Mouse (Mus musculus) neutrophil, adult 83 days (primary cell): ENCODE results near the gene Mcm3ap. TPM values are rescaled to one million over a fixed set of nuclear protein-coding genes. Genes with fewer than 3 reads are reported as not detected.

Source experiments
- total RNA-seq, 2 experiments: library from RNA; stranded (reverse); gene quantifications; one replicate each; pipeline ENCODE4 v1.2.4; 2023

Mcm3ap gene
- 10 to 100 TPM; 48.0 to 48.6 TPM for total RNA-seq

GRCm38 (mm10) chr10:76468203-76469162 is at the start of gene Mcm3ap, which contains the start of gene Ybey:
Gene Mcm3ap (plus strand): TSS chr10:76468927.
Gene Ybey (minus strand): TSS chr10:76469114.

DNA sequence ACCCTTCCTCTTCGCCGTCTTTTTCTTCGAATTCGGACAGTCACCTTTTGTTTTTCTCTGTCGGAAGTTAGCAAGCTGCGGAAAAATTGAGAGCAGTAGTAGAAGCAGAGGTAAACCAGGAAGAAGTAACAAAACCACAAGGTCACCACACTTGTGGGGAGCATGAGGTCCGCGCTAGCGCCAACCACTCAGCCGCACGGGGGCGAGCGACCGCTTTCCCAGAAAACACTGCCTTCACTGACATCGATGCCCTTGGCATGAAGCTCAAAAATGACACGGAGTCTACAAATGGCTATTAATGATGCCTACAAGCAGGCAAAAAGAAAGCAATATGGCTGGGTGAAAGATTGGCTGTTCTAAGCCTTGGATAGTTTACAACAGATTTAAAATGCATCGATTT is 28.4 kb upstream of the Mcm3ap start, which contains the start of gene AC141477.1:
AC141477.1 (minus strand) TSS at position 164 of the 400 bp plus-strand sequence.

DNA sequence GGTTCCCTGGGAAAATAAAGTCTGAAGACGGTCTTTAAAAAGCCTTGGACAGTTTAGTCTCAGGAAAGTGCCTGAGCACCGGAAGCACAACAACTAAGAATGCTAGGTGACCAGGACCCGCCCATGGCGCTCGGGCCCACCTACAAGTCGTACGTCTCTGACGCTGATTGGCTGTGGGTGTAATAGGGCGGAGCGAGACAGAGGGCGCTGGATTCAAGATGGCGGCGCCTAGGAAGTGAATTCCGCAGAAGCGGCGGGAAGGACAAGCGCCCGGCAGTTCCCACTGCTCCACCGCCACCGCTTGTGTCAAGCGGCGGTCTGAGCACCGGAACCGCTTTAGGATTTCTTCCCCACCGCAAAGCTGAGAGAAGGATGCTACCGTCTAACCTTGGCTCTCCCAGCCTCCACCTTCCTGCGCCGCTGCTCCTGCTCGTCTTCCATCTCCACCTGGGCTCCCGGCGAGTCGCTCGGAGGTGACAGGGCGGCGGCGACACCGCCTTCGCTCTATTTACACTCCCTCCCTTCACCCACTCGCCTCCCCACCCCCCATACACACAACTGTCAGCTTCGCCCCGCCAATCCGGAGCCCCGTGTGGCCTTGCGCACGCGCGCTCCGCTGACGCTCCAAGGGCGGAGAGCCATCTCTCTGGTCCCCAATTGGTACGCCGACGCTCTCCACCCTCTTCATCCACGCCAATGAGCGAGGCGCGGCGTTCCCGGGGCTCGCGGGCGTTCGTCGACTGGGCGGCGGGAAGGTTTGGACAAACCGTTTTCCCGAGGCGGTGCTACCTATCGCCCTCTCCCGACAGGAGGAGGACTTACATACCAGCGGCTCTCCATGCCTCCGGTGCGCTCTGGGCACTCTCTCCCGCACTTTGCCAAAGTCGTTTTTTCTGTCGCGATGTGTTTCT is 26.3 kb upstream of the Mcm3ap start, which contains the start of gene Pcnt:
Pcnt (minus strand) TSS at position 609 of the 911 bp plus-strand sequence.

GRCm38 (mm10) chr10:76448851-76449250 is 19.9 kb upstream of the Mcm3ap start, which contains the start of gene 2610028H24Rik:
Gene 2610028H24Rik (plus strand): TSS chr10:76449081.

GRCm38 (mm10) chr10:76531375-76531774 is 62.6 kb downstream of the Mcm3ap start, which contains the start of gene Lss:
Gene Lss (plus strand): TSS chr10:76531588.

DNA sequence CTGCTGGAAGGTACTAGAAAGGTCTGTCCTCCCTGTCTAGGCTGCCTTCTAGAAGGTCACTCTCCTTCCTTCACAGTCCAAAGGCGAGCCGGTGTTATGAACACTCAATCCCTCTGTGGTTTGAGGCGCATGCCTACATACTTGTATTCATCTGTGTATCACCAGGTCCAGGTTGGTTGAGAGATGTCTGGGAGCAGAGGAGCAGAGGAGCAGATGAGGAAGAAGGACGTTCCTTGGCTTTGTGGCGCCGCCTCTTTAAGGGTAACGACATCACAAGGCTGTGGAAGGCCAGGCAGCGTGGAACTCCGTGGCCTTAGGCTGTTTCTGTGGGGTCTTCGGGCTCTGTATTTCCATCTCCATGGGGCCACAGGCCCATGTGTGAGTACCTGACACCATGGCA is 93.2 kb downstream of the Mcm3ap start, which contains the start of gene Spatc1l:
Spatc1l (plus strand) TSS at position 301 of the 400 bp plus-strand sequence.

Other genes starting within 250 kb of the Mcm3ap start
- 1 to 10 TPM; 1.3 to 1.6 TPM for gene Prmt2, start 231.1 kb upstream of the Mcm3ap start, total RNA-seq
- gene S100b, start 215.1 kb upstream of the Mcm3ap start, total RNA-seq: not detected
- gene Dip2a, start 123.6 kb upstream of the Mcm3ap start, total RNA-seq: 1 to 10 TPM; 5.8 to 5.9 TPM
- gene AC141477.1, start 28.5 kb upstream of the Mcm3ap start, total RNA-seq: 10 to 100 TPM in 1 of 2 experiments, 1 to 10 TPM in 1; 4.2 to 24.1 TPM
- 10 to 100 TPM; 34.6 to 40.1 TPM for gene Pcnt, start 26.1 kb upstream of the Mcm3ap start, total RNA-seq
- not detected for gene 2610028H24Rik, start 19.8 kb upstream of the Mcm3ap start, total RNA-seq
- 1 to 10 TPM in 1 of 2 experiments, under 1 TPM in 1; 0.88 to 1.2 TPM for gene Ybey, start 187 bp downstream of the Mcm3ap start, total RNA-seq
- gene Lss, start 62.7 kb downstream of the Mcm3ap start, total RNA-seq: 1 to 10 TPM; 4.4 to 5.6 TPM
- not detected for gene Spatc1l, start 93.3 kb downstream of the Mcm3ap start, total RNA-seq
- not detected for gene Ftcd, start 106.7 kb downstream of the Mcm3ap start, total RNA-seq
- gene Col6a2, start 154.7 kb downstream of the Mcm3ap start, total RNA-seq: under 1 TPM; 0.29 to 0.72 TPM